Mouse (Mus musculus): ENCODE results near the gene Rps9. TPM values are rescaled to one million over a fixed set of nuclear protein-coding genes. Genes with fewer than 3 reads are reported as not detected.
"Not testable (repeated sequence)": the region's sequence is repeated elsewhere in the genome, so short reads cannot be mapped to it uniquely, and the experiment has no call there.

Gene Rps9
- polyA plus RNA-seq, 1 experiment from 2014 or later, result 691 TPM

GRCm38 (mm10) chr7:3720268-3720667, 16.5 kb downstream of the Rps9 start, which contains the start of gene Pirb:
Gene Pirb, minus strand, starts transcription at chr7:3720391.
- ATAC-seq (ENCODE audit: low FRiP score, low read depth); H3K4me1 ChIP-seq (replicated peaks); H3K27ac ChIP-seq (replicated peaks); H3K27me3 ChIP-seq; H3K4me2 ChIP-seq; H3K9ac ChIP-seq; H3K9me3 ChIP-seq; H3K4me3 ChIP-seq; H3K36me3 ChIP-seq: not testable (repeated sequence)
- WGBS, result 71% methylated on average over 1 of the region's 3 CpGs

GRCm38 (mm10) chr7:3725459-3725858, 21.7 kb downstream of the Rps9 start:
- H3K4me2 ChIP-seq; H3K4me3 ChIP-seq; H3K36me3 ChIP-seq; H3K9me3 ChIP-seq; H3K27me3 ChIP-seq; ATAC-seq (ENCODE audit: low FRiP score, low read depth); H3K27ac ChIP-seq (replicated peaks); H3K9ac ChIP-seq; H3K4me1 ChIP-seq (replicated peaks): not testable (repeated sequence)

- H3K27ac ChIP-seq (replicated peaks); H3K9ac ChIP-seq; H3K4me1 ChIP-seq (replicated peaks); H3K4me2 ChIP-seq; H3K9me3 ChIP-seq; H3K4me3 ChIP-seq; H3K36me3 ChIP-seq; ATAC-seq (ENCODE audit: low FRiP score, low read depth); H3K27me3 ChIP-seq: not testable (repeated sequence)
- WGBS, result no CpG with 5 or more reads among the region's 1 CpGs
These were observed 28.9 kb downstream of the Rps9 start for GRCm38 (mm10) chr7:3732675-3733074.

Small RNA genes lying within 50 kb of the gene (microRNA-seq; reads per million reads assigned to microRNA genes)
- gene Mir3572, result 2.4 reads per million, percentile 6 among the genes with 10 or more reads in this experiment

Other genes with a start within 250 kb of the Rps9 start
- gene Tarm1, start 201.4 kb upstream of the Rps9 start, polyA plus RNA-seq (2015; fragmentation: Nextera tagmentation; extraction: Ambion mirVana), result not detected in 2 replicates
- gene Oscar, start 87.8 kb upstream of the Rps9 start, polyA plus RNA-seq (2015; fragmentation: Nextera tagmentation; extraction: Ambion mirVana), result 0.39 and 0.66 TPM in 2 replicates
- 541 and 606 TPM in 2 replicates for gene Ndufa3, start 86.6 kb upstream of the Rps9 start, polyA plus RNA-seq (2015; fragmentation: Nextera tagmentation; extraction: Ambion mirVana)
- 32.2 and 40.1 TPM in 2 replicates for gene Tfpt, start 74.1 kb upstream of the Rps9 start, polyA plus RNA-seq (2015; fragmentation: Nextera tagmentation; extraction: Ambion mirVana)
- gene Prpf31, start 74.0 kb upstream of the Rps9 start, polyA plus RNA-seq (2015; fragmentation: Nextera tagmentation; extraction: Ambion mirVana), result 88.8 and 89.6 TPM in 2 replicates
- 39.5 and 47.3 TPM in 2 replicates for gene Cnot3, start 58.7 kb upstream of the Rps9 start, polyA plus RNA-seq (2015; fragmentation: Nextera tagmentation; extraction: Ambion mirVana)
- 15.3 and 17.1 TPM in 2 replicates for gene Leng1, start 38.2 kb upstream of the Rps9 start, polyA plus RNA-seq (2015; fragmentation: Nextera tagmentation; extraction: Ambion mirVana)
- gene Tmc4, start 26.4 kb upstream of the Rps9 start, polyA plus RNA-seq (2015; fragmentation: Nextera tagmentation; extraction: Ambion mirVana), result 5.0 and 5.2 TPM in 2 replicates
- gene Tsen34, start 11.1 kb upstream of the Rps9 start, polyA plus RNA-seq (2015; fragmentation: Nextera tagmentation; extraction: Ambion mirVana), result 275 and 297 TPM in 2 replicates
- gene Mboat7, start 10.5 kb upstream of the Rps9 start, polyA plus RNA-seq (2015; fragmentation: Nextera tagmentation; extraction: Ambion mirVana), result 105 and 113 TPM in 2 replicates
- 0.45 and 0.50 TPM in 2 replicates for gene Pirb, start 16.4 kb downstream of the Rps9 start, polyA plus RNA-seq (2015; fragmentation: Nextera tagmentation; extraction: Ambion mirVana)
- not detected in 2 replicates for gene Gm15448, start 121.7 kb downstream of the Rps9 start, polyA plus RNA-seq (2015; fragmentation: Nextera tagmentation; extraction: Ambion mirVana)
- gene Pira2, start 141.1 kb downstream of the Rps9 start, polyA plus RNA-seq (2015; fragmentation: Nextera tagmentation; extraction: Ambion mirVana), result 0.06 TPM in 1 of 2 replicates, not detected in the other
- not detected in 2 replicates for gene Gm14548, start 194.1 kb downstream of the Rps9 start, polyA plus RNA-seq (2015; fragmentation: Nextera tagmentation; extraction: Ambion mirVana)
- 0.09 TPM in 1 of 2 replicates, not detected in the other for gene Lilra6, start 211.5 kb downstream of the Rps9 start, polyA plus RNA-seq (2015; fragmentation: Nextera tagmentation; extraction: Ambion mirVana)

Data from hindbrain, embryonic 15.5 days (tissue).